Mouse (Mus musculus) gonadal fat pad, adult 2 months (tissue): ENCODE measurements around the gene Btnl9. TPM values are rescaled to one million over a fixed set of nuclear protein-coding genes. Genes with fewer than 3 reads are reported as not detected.
"Not testable (repeated sequence)": the region's sequence is repeated elsewhere in the genome, so short reads cannot be mapped to it uniquely, and the experiment has no call there.

Source experiments
- DNase-seq: peaks from one replicate; pipeline ENCODE4 v3.0.0-alpha.2; 2012; ENCODE audit warnings: low read depth
- polyA plus RNA-seq: library from polyadenylated mRNA; depleted of rRNA; stranded (reverse); fragments of >200 nt; gene quantifications from 2 replicates; pipeline ENCODE4 v1.2.3, GENCODE M21; 2012; rRNA removed

Gene Btnl9
- polyA plus RNA-seq, 1 experiment: 19.2 TPM

- not testable (repeated sequence) for DNase-seq
Observed at GRCm38 (mm10) chr11:49176047-49176779, 10.7 kb downstream of the Btnl9 start.

- DNase-seq: no peak
Observed at GRCm38 (mm10) chr11:49175345-49175744, 11.6 kb downstream of the Btnl9 start.

- no peak for DNase-seq
Observed at GRCm38 (mm10) chr11:49170576-49170975, 16.4 kb downstream of the Btnl9 start.

GRCm38 (mm10) chr11:49168839-49169611 lies 17.9 kb downstream of the Btnl9 start:
- no peak for DNase-seq

- no peak for DNase-seq
Observed at GRCm38 (mm10) chr11:49156821-49157814, 29.8 kb downstream of the Btnl9 start.

- no peak for DNase-seq
Observed at GRCm38 (mm10) chr11:49154077-49154476, 32.9 kb downstream of the Btnl9 start, which contains the start of gene Olfr1394. TSS of gene Olfr1394 (plus strand) at chr11:49154377.

- DNase-seq: no peak
Observed at GRCm38 (mm10) chr11:49141974-49142373, 45.0 kb downstream of the Btnl9 start, which contains the start of gene Olfr1395. TSS of gene Olfr1395 (plus strand) at chr11:49142274.

GRCm38 (mm10) chr11:49124169-49124568 lies 62.8 kb downstream of the Btnl9 start:
- no peak for DNase-seq

GRCm38 (mm10) chr11:49119635-49120034 lies 67.3 kb downstream of the Btnl9 start:
- no peak for DNase-seq

Other genes with a start within 250 kb of the Btnl9 start
- gene Psme2b, start 241.0 kb downstream of the Btnl9 start, polyA plus RNA-seq: 8.1 and 9.9 TPM in 2 replicates
- 0.49 and 0.63 TPM in 2 replicates for gene Olfr56, start 208.3 kb downstream of the Btnl9 start, polyA plus RNA-seq
- gene 9930111J21Rik1, start 207.8 kb downstream of the Btnl9 start, polyA plus RNA-seq: 1.8 and 4.0 TPM in 2 replicates
- gene Gm12185, start 194.9 kb downstream of the Btnl9 start, polyA plus RNA-seq: 0.03 and 0.12 TPM in 2 replicates
- gene Tgtp1, start 193.0 kb downstream of the Btnl9 start, polyA plus RNA-seq: 1.3 and 2.6 TPM in 2 replicates
- 1.9 and 2.1 TPM in 2 replicates for gene 9930111J21Rik2, start 135.9 kb downstream of the Btnl9 start, polyA plus RNA-seq
- gene Tgtp2, start 123.0 kb downstream of the Btnl9 start, polyA plus RNA-seq: 3.8 and 6.6 TPM in 2 replicates
- 3.7 and 4.8 TPM in 2 replicates for gene Ifi47, start 110.6 kb downstream of the Btnl9 start, polyA plus RNA-seq
- 0.27 and 0.38 TPM in 2 replicates for gene Olfr1396, start 72.3 kb downstream of the Btnl9 start, polyA plus RNA-seq
- gene Olfr1395, start 44.9 kb downstream of the Btnl9 start, polyA plus RNA-seq: 0.12 TPM in 1 of 2 replicates, not detected in the other
- not detected in 2 replicates for gene Olfr1394, start 32.8 kb downstream of the Btnl9 start, polyA plus RNA-seq
- gene Zfp62, start 16.1 kb upstream of the Btnl9 start, polyA plus RNA-seq: 3.0 and 3.4 TPM in 2 replicates
- gene Mgat1, start 57.0 kb upstream of the Btnl9 start, polyA plus RNA-seq: 113 and 126 TPM in 2 replicates
- gene Olfr1393, start 91.1 kb upstream of the Btnl9 start, polyA plus RNA-seq: 0.09 and 0.11 TPM in 2 replicates
- 0.04 and 0.05 TPM in 2 replicates for gene Olfr1392, start 98.1 kb upstream of the Btnl9 start, polyA plus RNA-seq
- not detected in 2 replicates for gene Olfr10, start 117.6 kb upstream of the Btnl9 start, polyA plus RNA-seq
- gene Olfr1391, start 135.6 kb upstream of the Btnl9 start, polyA plus RNA-seq: not detected in 2 replicates
- not detected in 2 replicates for gene Olfr1390, start 148.0 kb upstream of the Btnl9 start, polyA plus RNA-seq
- not detected in 2 replicates for gene Olfr1389, start 235.9 kb upstream of the Btnl9 start, polyA plus RNA-seq
- 0.63 and 1.9 TPM in 2 replicates for gene Olfr1388, start 249.5 kb upstream of the Btnl9 start, polyA plus RNA-seq